Mouse (Mus musculus) erythroblast, embryonic 14.5 days (primary cell): ENCODE results near the gene Ccdc106.

ENCODE experiments used
- GATA1 ChIP-seq: IDR thresholded peaks from 2 replicates; pipeline ENCODE4 v1.6.1; 2012; ENCODE audit warnings: low read length, inconsistent platforms, mixed read lengths
- TAL1 ChIP-seq: IDR thresholded peaks from 3 replicates; pipeline ENCODE4 v1.6.1; 2012; ENCODE audit warnings: low read length, inconsistent platforms, mixed read lengths

GRCm38 (mm10) chr7:5098769-5099168 is 78.4 kb downstream of the Ccdc106 start:
- TF ChIP-seq GATA1 (no peak), TAL1 (no peak)
